Mouse (Mus musculus): ENCODE data around the gene Slc4a4.
A peak's percentile ranks its signal among the peaks of the same experiment; 100 is the strongest.

Gene Slc4a4

DNA sequence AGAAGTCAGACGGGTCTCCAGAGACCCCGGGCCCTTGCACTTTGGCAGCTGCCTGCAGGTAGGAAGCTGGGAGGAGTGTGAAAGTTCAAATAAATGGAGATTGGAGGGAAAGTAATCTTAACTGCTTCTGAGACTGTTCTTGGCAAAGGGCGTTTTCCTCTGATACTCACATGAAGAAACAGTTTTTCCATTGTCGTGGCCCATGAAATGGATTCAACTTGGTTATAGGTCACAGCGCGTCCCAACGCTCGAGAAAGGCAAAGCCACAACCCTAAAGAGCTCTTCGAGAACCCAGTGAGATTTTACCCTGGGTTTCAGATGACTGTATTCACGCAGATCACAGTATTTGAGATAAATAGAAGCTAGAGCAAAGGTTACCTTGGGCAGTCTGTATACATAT lies 31.0 kb downstream of the Slc4a4 start:
- peak; percentile 80 for DNase-seq

DNA sequence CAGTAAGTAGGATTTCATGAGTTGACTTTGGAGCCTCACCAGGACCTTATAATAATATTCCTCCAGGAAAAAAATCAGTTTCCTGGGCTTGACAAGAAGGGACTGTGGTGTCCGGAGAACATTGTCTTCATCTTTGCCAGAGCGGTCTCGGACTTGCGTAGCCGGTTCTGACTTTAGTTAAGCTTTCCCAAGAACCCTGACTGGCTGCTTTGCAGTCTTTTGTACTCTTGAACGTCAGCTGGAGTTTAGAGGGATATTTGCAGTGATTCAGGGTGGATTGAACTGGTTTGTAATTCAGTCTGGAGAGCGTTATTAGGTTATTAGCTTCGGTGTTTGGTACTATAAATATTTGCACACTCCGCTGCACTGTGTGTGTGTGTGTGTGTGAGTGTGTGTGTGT lies 31.9 kb downstream of the Slc4a4 start:
- peak; percentile 72 for DNase-seq

DNA sequence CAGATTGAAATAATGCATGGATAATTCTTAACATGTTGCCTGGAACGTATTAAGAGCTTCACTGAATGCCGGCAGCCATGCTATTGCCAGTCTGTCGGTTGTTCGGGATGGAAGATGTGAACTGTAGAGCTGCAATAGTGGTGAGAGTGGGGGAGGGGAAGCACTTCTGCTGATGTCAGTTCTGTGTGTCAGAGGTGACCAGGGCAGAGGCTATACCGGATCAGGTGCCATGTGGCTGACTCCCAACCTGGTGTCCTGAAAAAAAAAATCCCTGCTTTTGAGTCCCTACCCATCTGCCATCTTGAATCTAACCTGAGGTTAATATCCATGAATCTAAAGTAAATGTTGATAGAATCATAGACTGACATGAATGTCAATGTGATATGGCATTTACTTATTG lies 39.0 kb downstream of the Slc4a4 start:
- DNase-seq, result no peak

DNA sequence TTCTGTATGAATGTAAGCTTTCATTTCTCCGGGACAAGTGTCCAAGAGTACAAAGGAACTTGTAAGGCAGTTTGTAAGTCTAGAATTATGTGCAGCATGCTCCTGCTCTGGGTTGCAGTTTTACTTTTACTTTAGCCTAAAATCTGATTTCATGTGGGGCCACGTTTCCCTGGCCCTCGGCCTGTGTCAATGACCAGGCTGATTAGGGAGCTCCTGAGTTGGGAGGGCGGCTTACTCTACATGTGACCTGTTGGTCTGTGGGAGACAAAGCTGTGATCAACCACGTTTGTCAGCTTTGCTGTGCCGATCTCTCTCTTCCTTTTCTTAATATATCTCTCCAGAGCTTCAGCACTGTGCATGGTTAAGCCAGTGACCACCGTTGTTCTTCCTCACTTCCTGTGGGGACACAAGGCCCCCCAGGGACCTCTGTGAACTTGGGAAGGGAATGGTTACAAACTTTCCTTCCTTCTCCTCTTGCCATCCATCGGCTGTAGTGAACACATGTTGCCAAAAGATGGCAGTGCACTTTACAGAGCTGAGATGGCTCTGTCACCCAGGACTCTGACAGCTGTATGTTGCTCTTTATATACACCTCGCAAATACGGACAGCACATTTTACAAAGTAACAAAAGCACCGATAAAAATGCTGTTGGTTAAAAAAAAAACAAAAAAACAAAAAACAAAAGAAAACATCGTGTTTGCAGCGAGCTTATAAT lies 41.7 kb downstream of the Slc4a4 start:
- no peak for DNase-seq

DNA sequence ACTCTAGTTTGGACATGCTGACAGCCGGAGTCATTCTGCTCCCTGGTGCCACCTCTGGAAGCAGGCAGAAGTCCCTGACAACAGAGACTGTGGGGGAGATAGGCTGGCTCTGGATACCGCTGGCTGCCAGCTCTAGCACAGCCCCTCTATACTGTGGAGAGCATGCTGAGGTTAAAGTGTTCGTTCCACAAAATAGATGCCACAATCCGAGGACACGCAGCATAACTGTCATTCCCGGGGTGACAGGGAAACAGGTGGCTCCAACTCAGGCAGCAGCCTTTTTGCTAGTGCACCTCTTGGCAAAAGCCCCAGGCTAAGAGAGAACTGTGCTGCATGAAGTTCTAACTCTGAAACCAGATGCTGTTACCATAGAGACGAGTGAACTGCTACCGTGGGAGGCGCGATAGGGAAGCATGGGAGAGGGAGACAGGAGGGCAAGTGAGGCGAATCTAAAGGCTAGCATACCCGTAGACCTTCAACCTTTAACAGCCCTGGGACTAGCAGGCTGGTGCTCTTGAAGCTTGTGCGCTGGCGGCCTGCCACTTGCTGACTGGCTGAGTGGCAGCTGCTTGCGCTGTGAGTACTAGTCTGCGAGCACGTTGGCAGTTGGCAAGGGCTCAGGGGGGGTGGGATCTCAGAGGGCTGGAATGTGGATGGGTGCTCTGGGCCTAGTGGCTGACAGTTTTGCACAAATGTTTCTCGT lies 42.9 kb downstream of the Slc4a4 start:
- DNase-seq, result peak; percentile 98

GRCm38 (mm10) chr5:88930129-88930528 lies 43.5 kb downstream of the Slc4a4 start:
- DNase-seq, result no peak

GRCm38 (mm10) chr5:88930611-88931010 lies 44.0 kb downstream of the Slc4a4 start:
- peak; percentile 92 for DNase-seq

DNA sequence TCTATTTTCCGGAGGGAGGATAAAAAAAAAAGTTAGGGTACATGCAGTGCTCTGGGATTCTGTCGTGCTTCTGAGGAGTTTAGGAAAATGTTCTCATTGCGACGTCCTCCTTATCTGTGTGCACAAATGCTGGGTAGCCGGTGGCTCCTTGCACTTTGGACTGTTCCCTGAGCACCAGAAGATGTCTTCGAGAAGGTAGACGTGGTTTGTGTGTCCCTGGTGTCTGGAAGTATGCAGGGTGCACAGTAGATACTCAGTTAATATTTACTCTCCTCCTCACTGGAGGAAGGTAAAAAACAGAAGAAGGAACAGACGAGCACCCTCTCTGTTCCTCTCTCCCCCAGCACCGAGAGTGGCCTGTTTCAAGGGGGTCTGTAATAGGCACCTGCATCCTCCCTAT lies 44.6 kb downstream of the Slc4a4 start:
- no peak for DNase-seq

- DNase-seq, result peak; percentile 94
Measured at GRCm38 (mm10) chr5:88933454-88933853, 46.8 kb downstream of the Slc4a4 start.

GRCm38 (mm10) chr5:88933946-88934345 lies 47.3 kb downstream of the Slc4a4 start:
- peak; percentile 95 for DNase-seq

DNA sequence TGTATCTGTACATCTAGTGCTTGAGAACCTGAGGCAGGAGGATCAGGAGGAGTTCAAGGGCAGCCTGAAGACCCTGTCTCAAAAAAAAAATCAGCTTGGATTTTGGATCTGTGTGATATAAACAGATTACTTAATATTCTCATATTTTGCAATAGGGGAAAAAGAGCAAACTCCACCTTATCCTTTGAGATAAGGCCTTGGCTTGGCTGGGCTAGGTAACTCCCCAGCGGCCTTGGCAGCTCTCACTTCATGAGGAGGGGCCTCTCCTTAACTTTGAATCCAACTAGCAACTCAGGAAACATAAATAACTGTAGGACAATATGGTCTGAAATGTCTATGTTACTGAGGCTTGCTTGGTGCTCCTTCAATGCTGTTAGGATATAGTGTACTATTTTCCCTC lies 51.6 kb downstream of the Slc4a4 start:
- peak; percentile 95 for DNase-seq

DNA sequence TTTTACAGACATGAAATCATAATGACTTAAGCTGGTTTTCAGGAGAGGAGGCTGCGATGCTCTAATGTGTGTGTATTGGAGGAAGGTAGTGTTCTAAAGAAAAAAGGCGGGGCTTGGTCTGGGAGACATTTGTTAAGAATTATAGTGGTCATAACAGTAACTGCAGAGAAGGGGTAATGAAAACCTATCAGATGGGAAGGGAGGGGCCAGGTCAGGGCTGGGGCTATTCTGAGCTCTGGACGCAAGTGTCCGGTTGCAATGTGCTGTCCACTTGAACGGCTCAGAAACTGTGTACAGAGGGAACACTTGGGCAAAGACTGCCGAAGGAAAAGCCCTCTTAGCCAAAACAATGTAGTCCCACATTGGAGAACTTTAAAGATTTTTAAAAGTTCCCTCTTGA lies 52.5 kb downstream of the Slc4a4 start:
- peak; percentile 92 for DNase-seq

GRCm38 (mm10) chr5:88939782-88940181 lies 53.2 kb downstream of the Slc4a4 start:
- no peak for DNase-seq

- DNase-seq, result peak; percentile 58
Measured at GRCm38 (mm10) chr5:88941905-88942304, 55.3 kb downstream of the Slc4a4 start.

DNA sequence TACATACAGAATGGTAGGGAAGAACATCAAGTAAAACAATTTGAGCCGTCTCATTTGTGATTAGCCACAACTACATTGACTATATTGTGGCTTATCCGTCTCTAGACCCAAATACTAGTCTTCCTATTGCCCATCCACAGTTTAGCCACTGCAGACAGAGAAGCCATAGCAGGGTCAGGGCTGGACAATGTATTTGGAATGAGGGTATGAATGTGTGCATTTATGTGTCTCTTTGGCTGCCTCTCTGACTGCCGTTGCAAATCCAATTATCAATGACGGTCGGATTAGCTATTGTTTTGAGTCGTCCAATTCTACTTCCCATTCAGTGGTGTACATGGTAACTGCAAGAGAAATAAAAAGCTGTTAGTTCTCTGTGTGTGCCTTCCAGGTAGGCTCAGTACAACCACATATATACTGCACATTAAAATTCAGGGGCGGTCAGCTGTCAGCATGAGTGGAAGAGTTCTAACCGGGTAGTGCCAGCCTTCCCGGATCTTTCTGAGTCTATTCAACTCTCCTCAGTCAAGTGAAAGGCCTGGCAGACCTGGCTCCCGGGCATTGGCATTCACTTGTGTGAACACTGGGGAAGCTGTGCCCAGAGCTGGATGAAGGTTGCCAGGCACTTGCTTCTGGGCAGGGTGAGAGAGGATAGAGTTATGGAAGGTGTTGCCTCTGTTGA lies 59.2 kb downstream of the Slc4a4 start:
- peak; percentile 96 for DNase-seq

DNA sequence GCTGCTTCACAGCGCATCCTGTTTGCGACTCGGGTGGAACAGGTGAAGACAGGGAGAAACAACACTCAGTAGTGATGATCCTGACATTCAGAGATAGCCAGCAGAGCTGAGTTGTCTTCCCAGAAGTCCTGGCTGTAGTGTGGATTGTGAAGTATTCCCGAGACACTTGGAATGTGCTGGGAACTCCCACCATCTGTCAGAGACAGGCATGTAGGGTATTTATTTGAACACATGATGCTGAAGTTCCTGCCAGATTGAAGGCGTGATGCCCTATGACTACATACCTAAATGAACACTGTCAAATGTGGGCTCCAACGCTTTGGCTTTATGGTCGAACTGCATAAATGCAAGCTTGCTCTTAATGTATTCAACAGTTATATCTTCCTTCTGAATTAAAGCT lies 63.7 kb downstream of the Slc4a4 start:
- DNase-seq, result peak; percentile 90

DNA sequence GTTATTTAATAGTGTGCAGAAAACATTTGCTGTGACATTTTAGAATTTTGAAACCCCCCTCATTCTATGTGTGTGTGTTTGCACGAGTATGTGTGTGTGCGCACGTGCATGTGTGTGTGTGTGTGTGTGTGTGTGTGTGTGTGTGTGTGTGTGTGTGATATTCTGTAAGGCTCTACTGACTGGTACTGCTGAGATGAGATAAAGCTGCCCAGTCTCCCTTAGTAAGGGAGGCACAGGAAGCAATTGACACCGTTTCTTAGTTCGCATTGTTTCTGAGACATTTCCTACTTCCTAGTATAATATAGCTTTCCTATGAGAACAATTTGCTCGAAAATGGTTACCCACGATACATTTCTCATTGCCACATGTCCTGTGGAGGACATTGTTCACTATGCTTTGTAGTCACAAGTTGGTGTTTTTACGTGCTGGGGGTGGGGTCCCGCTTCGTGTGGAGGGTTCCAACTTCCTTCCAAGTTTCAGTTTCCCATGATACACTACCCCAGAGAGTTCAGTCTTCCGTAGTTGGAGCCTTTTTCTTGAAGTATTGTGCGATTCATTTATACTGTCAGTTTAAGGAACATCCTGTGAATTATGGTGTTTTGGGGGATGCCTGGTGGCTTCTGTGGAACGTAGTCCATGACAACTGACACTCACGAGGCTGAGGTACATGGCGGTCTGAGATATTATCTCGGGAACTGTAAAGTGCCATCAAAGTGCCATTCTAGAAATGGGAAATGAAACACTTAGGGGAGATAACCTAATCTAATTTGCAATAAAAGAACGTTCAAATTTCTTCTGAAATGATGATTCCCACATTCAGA lies 66.3 kb downstream of the Slc4a4 start:
- DNase-seq, result peak; percentile 74

DNA sequence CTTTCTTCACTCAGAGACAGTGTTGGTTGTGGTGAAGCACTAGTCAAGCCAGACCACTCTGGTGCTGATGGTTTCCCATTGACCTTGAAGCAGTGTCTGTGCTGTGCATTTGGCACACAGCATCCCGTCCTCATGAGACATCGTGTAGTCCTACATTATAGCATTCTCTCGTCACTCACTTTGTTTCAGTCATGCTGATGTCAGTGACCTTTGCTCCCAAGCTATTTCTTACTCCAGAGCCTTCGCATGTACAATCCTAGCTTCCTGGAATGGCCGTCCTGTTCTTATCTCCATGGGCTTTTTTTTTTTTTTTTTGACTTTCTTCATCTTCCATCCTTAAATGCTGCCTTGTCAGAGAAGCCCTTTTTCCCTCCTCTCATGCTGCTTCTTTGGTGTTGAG lies 71.1 kb downstream of the Slc4a4 start:
- DNase-seq, result no peak

- DNase-seq, result peak; percentile 75
Measured at GRCm38 (mm10) chr5:88958966-88959365, 72.3 kb downstream of the Slc4a4 start.

GRCm38 (mm10) chr5:88959412-88959811 lies 72.8 kb downstream of the Slc4a4 start:
- DNase-seq, result peak; percentile 76

GRCm38 (mm10) chr5:88960342-88961105 lies 73.9 kb downstream of the Slc4a4 start:
- DNase-seq, result peak; percentile 63

GRCm38 (mm10) chr5:88961351-88961761 lies 74.7 kb downstream of the Slc4a4 start:
- DNase-seq, result peak; percentile 91

Data from heart, adult 11 months (tissue).